ENCODE assay signal across 29 mouse cellular contexts in genomic region chr11:65153006-65153405, GRCm38 (mm10). TPM values are rescaled to one million over a fixed set of nuclear protein-coding genes. Genes with fewer than 3 reads are reported as not detected.
A peak's percentile ranks its signal among the peaks of the same experiment; 100 is the strongest.
DNase-seq lines count a peak whose midpoint lies in the region.
"Had no signal": no experiment of that assay in that cellular context is flagged by ENCODE, and none has a peak within 500 bp of the region (broad histone marks: within the 10 kb centered on the region; RNA-seq: fewer than 3 reads in every experiment).

No protein-coding gene starts in this region.

- DNase-seq in brain, adult 2 months (ENCODE audit: low read depth, low spot score): peak; percentile 81
- DNase-seq in cerebellum, adult 18-20 months: peak; percentile 51 to 65
- DNase-seq in cerebellum, postnatal 10 days: peak; percentile 21 to 36
- peak; percentile 24 for DNase-seq in gonadal fat pad, adult 2 months (ENCODE audit: low read depth)
- DNase-seq in B cell, adult 2 months: no peak
- DNase-seq in urinary bladder, postnatal 14 days (ENCODE audit: low spot score): no peak
- DNase-seq in thymus, postnatal 36 days: no peak
- DNase-seq: adrenal gland, adult 2 months; adrenal gland, postnatal 36 days; embryo, embryonic 11 days; heart, postnatal 36 days; kidney, adult 8-10 months; layer of hippocampus, adult 9-11 months; liver, embryonic 13.5 days; lung, adult 18-20 months; lung, postnatal 14 days; midbrain, embryonic 14.5 days; retina, postnatal 1 day; right cerebral cortex, postnatal 25 days; thymus, postnatal 14 days had no signal

RNA-seq across cellular contexts. Expression of gene 1700086D15Rik, which starts 6.7 kb away (rescaled TPM):
- polyA plus RNA-seq in gonadal fat pad, adult 2 months (2012; rRNA removed): 0.11 TPM in 1 of 2 replicates, not detected in the other
- polyA plus RNA-seq: activated CD4-positive, CD25-positive, alpha-beta regulatory T cell, adult 4 months; adrenal gland, adult 2 months; embryonic facial prominence, embryonic 12.5 days; forebrain, embryonic 10.5 days; hindbrain, embryonic 12.5 days; intestine, embryonic 15.5 days; kidney, postnatal 0 days; large intestine, adult 2 months; limb, embryonic 10.5 days; liver, embryonic 13.5 days; stomach, embryonic 15.5 days had no signal

RNA-seq across cellular contexts. Expression of gene Arhgap44, which starts 9.8 kb away (rescaled TPM):
- polyA plus RNA-seq in gonadal fat pad, adult 2 months (2012; rRNA removed): 5.6 and 8.5 TPM in 2 replicates

Comparison
In these comparisons a context has a peak if more than half of its experiments do, and no peak if none do; other contexts are left out.
1. DNase-seq: peak in brain, adult 2 months (single experiment), cerebellum, adult 18-20 months (2 of 2), cerebellum, postnatal 10 days (2 of 2) and gonadal fat pad, adult 2 months (single experiment); none in B cell, adult 2 months (0 of 2), urinary bladder, postnatal 14 days (single experiment) and thymus, postnatal 36 days (0 of 2).